Mouse (Mus musculus) ES-E14 (cell line): Measurements from ENCODE around the gene App. TPM values are rescaled to one million over a fixed set of nuclear protein-coding genes. Genes with fewer than 3 reads are reported as not detected.

Experiments used
- DNase-seq: peaks from one replicate; pipeline ENCODE4 v3.0.0-alpha.2; 2013; ENCODE audit warnings: low read depth, low spot score
- H3K27ac ChIP-seq: 2 replicates; pipeline ENCODE4 v1.5.1; 2012; ENCODE audit warnings: low read depth, mild to moderate bottlenecking, low read length, moderate library complexity, mixed read lengths; ENCODE audit not compliant: poor library complexity, insufficient read depth, severe bottlenecking
- H3K36me3 ChIP-seq: 2 replicates; pipeline ENCODE4 v1.6.1; 2012; ENCODE audit warnings: mild to moderate bottlenecking, low read length, moderate library complexity, mixed read lengths; ENCODE audit not compliant: control insufficient read depth, poor library complexity, insufficient read depth, severe bottlenecking
- H3K4me1 ChIP-seq, 2 experiments: fragments of 150-350 bp in 1 of 2; sonication (generic) in 1 of 2; 2 replicates each; pipeline ENCODE4 v1.6.1; 2012; ENCODE audit warnings: low read length in 2 of 2, mild to moderate bottlenecking in 1 of 2, mixed read lengths in 1 of 2; ENCODE audit not compliant: control insufficient read depth in 2 of 2, insufficient read depth in 2 of 2, poor library complexity in 1 of 2
- H3K4me3 ChIP-seq, 2 experiments: fragments of 150-350 bp in 1 of 2; sonication (generic) in 1 of 2; 2 replicates each; pipeline ENCODE4 v1.5.1; 2012; ENCODE audit warnings: low read length in 2 of 2, low read depth in 1 of 2, mild to moderate bottlenecking in 1 of 2, mixed read lengths in 1 of 2; ENCODE audit not compliant: insufficient read depth in 1 of 2, poor library complexity in 1 of 2, severe bottlenecking in 1 of 2
- H3K9ac ChIP-seq: 2 replicates; pipeline ENCODE4 v1.6.1; 2012; ENCODE audit warnings: low read depth, mild to moderate bottlenecking, low read length, mixed read lengths; ENCODE audit not compliant: poor library complexity, insufficient read depth, severe bottlenecking
- H3K9me3 ChIP-seq: fragments of 150-350 bp; sonication (generic); 2 replicates; pipeline ENCODE4 v1.6.1; 2012; ENCODE audit warnings: low read depth, mild to moderate bottlenecking, low read length; ENCODE audit not compliant: control insufficient read depth, insufficient read depth
- CHD2 ChIP-seq: IDR thresholded peaks from 2 replicates; pipeline ENCODE4 v1.6.1; 2014; ENCODE audit warnings: mild to moderate bottlenecking, low read depth, low read length, inconsistent platforms
- HCFC1 ChIP-seq: IDR thresholded peaks from 2 replicates; pipeline ENCODE4 v1.6.1; 2012; ENCODE audit warnings: low read length, inconsistent platforms, borderline replicate concordance; ENCODE audit not compliant: insufficient read depth
- MAFK ChIP-seq: IDR thresholded peaks from 2 replicates; pipeline ENCODE4 v1.6.1; 2014; ENCODE audit warnings: mild to moderate bottlenecking, low read depth, low read length, inconsistent platforms; ENCODE audit not compliant: insufficient read depth
- ZC3H11A ChIP-seq: IDR thresholded peaks from 2 replicates; pipeline ENCODE4 v1.6.1; 2012; ENCODE audit warnings: low read depth, mild to moderate bottlenecking, inconsistent platforms, low read length, borderline replicate concordance
- ZNF384 ChIP-seq: IDR thresholded peaks from 2 replicates; pipeline ENCODE4 v1.6.1; 2012; ENCODE audit warnings: low read depth, low read length, inconsistent platforms
- in situ Hi-C, 2 experiments: fragments of 600-800 bp; cut with MboI; formaldehyde crosslinking; loops; one replicate each; pipeline ENCODE4 v1.15.1; 2025; ENCODE audit warnings: low sequenced_read_pairs in 2 of 2, inconsistent platforms in 1 of 2; ENCODE audit not compliant: unreplicated experiment in 2 of 2
- total RNA-seq: library from RNA; depleted of rRNA; stranded (reverse); fragments of 300-350 nt; gene quantifications from 2 replicates; pipeline ENCODE4 v1.2.3, GENCODE M21; 2012

Gene App
- total RNA-seq, 1 experiment = 52.4 TPM

DNA sequence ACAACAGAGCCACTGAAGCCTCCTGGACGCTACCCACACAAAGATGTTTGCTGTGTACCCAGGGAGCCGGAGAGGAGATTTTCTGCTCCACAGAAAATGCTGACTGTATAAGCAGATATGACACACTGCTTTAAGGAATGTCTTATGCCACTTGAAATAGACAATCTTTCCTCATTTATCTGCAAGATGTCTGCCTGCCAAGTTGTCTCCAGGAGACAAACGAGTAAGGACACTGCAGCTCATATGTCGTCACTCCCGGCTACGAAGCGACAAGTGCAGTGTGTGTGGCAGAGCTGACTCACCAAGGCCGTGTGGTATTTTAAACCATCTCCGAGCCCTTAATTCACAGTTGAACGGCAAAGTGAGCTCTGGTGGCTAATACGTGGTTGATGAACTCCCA is 36.2 kb downstream of the App start:
- TF ChIP-seq MAFK = no peak
- TF ChIP-seq ZC3H11A = no peak
- TF ChIP-seq HCFC1 = no peak
- TF ChIP-seq CHD2 = no peak
- TF ChIP-seq ZNF384 = no peak
- in situ Hi-C loops = no loop called here
- Histone ChIP-seq H3K9ac (no peak overlapping the region), H3K36me3 (no peaks in the 10 kb centered on the region), H3K4me3 (no peak overlapping the region), H3K27ac (no peak overlapping the region), H3K9me3 (no peaks in the 10 kb centered on the region), H3K4me1 (no peaks in the 10 kb centered on the region)
- DNase-seq = no peak

DNA sequence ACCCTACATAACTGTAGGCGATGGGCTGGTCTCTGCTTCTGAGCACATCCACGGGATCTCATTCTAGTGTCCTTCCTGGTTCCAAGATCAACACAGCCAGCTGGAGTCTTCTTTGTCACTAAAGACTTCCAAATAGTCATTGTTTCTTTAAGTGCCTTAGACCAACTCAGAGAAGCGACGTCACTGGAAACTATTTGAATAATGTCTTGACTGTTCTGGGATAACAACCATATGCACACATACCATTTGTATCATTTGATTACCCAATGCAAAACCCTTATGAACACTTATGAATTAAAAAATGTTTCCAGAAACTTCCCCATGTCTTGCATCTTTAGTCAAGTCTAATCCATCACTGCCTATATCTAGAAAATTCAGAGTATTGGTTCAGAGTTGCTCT is 37.5 kb downstream of the App start:
- TF ChIP-seq CHD2 = no peak
- TF ChIP-seq MAFK = no peak
- TF ChIP-seq ZNF384 = no peak
- TF ChIP-seq ZC3H11A = no peak
- TF ChIP-seq HCFC1 = no peak
- Histone ChIP-seq H3K9ac (no peak overlapping the region), H3K4me3 (no peak overlapping the region), H3K9me3 (no peaks in the 10 kb centered on the region), H3K36me3 (no peaks in the 10 kb centered on the region), H3K27ac (no peak overlapping the region), H3K4me1 (no peaks in the 10 kb centered on the region)
- no peak for DNase-seq
- in situ Hi-C loops = no loop called here

DNA sequence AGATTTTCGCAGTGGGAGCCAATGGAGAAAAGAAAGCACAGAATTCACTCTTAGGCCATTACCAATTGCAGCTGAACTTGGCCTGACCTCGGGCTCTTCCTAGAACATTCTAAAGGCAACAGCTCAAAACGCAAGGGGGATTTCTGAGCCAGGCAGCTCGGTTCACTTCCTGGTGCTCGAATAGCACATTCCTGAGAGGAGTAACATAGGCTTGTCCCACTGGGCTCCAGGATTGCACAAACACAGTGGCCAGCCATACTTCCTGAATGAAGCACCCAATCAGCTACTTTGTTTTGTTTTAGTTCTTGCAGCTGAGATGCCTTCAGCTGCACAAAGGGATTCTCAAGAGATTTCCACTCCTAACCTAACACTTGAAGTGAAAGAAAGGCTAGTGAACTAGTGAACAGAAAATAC is 40.1 kb downstream of the App start:
- Histone ChIP-seq H3K27ac (no peak overlapping the region), H3K36me3 (no peaks in the 10 kb centered on the region), H3K9me3 (no peaks in the 10 kb centered on the region), H3K4me3 (no peak overlapping the region), H3K4me1 (peaks cover 0 to 6% of the 10 kb centered on the region in 2 experiments; a peak in 2 of 4 replicates), H3K9ac (no peak overlapping the region)
- TF ChIP-seq ZC3H11A = no peak
- no peak for TF ChIP-seq HCFC1
- TF ChIP-seq ZNF384 = no peak
- TF ChIP-seq MAFK = no peak
- no peak for TF ChIP-seq CHD2
- DNase-seq = no peak
- in situ Hi-C loops = no loop called here

DNA sequence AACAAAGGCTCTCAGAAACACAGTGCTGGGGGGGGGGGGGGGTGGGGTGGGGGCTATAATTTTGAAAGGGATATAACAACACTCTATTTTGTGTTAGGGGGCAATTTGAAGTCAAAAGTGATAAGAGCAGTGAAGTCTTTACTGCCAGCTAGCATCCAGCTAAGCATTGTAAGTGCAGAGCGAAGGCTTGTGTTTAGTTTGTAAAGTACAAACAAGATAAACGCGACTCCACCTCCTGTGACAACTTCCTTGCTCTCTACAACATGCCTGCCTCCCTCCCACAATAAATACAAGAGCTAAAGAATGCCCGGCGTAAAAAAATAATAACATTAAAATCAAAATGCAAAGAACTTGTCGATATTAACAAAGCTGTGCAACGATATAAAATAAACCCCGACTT is 40.5 kb downstream of the App start:
- peaks cover 0 to 6% of the 10 kb centered on the region in 2 experiments; a peak in 2 of 4 replicates for H3K4me1 ChIP-seq
- H3K27ac ChIP-seq = no peak overlapping the region
- in situ Hi-C loops = no loop called here

DNA sequence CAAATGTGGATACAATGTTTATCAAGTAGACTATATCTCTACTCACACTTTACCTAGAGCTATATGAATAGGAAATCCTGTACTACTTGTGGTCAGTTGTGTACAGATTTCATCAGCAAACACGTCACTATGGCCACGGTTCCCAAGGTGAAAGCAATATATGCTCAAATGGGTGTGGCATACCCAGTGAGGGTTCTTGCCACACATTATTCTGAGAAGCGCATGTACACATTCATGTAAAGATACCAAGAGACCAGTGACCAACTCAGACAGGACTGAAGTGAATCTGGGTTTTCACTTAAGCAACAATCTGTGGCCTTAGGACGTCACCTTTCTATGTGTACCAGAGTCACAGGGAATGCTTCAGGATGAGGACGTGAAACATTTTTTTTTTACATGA is 41.4 kb downstream of the App start:
- no peak overlapping the region for H3K27ac ChIP-seq
- TF ChIP-seq HCFC1 = no peak
- no peak for TF ChIP-seq CHD2
- TF ChIP-seq MAFK = no peak
- no peak for TF ChIP-seq ZNF384
- in situ Hi-C loops = no loop called here
- H3K9me3 ChIP-seq = no peaks in the 10 kb centered on the region
- no peak overlapping the region for H3K9ac ChIP-seq
- no peak for DNase-seq
- peaks cover 0 to 7% of the 10 kb centered on the region in 2 experiments; a peak in 2 of 4 replicates for H3K4me1 ChIP-seq
- H3K4me3 ChIP-seq = no peak overlapping the region
- no peaks in the 10 kb centered on the region for H3K36me3 ChIP-seq

More for the DNA sequence above, 40.5 kb downstream of the App start:
- TF ChIP-seq HCFC1 (no peak), ZNF384 (no peak), CHD2 (no peak), MAFK (no peak), ZC3H11A (no peak)
- Histone ChIP-seq H3K9me3 (no peaks in the 10 kb centered on the region), H3K9ac (no peak overlapping the region), H3K36me3 (no peaks in the 10 kb centered on the region), H3K4me3 (no peak overlapping the region)
- no peak for DNase-seq
